Mouse (Mus musculus): ENCODE data around the gene Icam4.

DNA sequence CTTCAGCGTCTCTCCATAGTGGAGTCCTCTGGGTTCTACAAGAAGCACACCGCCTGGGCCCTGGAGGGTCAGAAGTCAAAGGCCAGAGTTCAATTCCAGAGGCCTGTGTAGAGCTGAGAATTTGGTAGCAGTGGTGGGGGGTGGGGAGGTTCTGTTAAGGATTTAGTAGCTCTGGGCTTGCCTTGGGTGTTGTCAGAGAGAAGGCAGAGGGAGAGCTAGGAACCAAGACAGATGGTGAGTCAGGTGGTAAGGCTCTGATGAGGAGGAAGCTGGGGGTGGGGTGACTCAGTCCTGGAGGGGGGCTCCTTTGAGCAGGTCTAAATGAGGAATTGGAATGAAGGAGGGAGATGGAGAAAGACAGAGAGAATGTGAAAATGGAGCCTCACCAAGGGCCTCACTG is 33.8 kb downstream of the Icam4 start:
- no peak for TF ChIP-seq GATA1 (IDR thresholded peaks at IDR 0.05; ENCODE audit: low read length)
- TF ChIP-seq TAL1 (IDR thresholded peaks at IDR 0.05; ENCODE audit: low read length), result no peak
